Mouse (Mus musculus): Measurements from ENCODE around the gene Syt17. TPM values are rescaled to one million over a fixed set of nuclear protein-coding genes. Genes with fewer than 3 reads are reported as not detected.

Syt17 gene
- polyA plus RNA-seq, 1 experiment from 2014 or later, result 13.6 TPM

GRCm38 (mm10) chr7:118369705-118370104, 78.3 kb downstream of the Syt17 start:
- DNase-seq (ENCODE audit: low spot score) (no peak), ATAC-seq (replicated peaks; ENCODE audit: low FRiP score, low read depth) (no peak)
- Histone ChIP-seq H3K4me1 (replicated peaks; ENCODE audit: insufficient read depth, low read length) (peaks cover 3% of the 10 kb centered on the region; the same call in 1 of the 2 replicates), H3K4me2 (ENCODE audit: low read length) (no peak overlapping the region), H3K27ac (no peak overlapping the region), H3K36me3 (ENCODE audit: insufficient read depth, low read length) (no peaks in the 10 kb centered on the region), H3K9me3 (replicated peaks; ENCODE audit: low read length) (no peaks in the 10 kb centered on the region), H3K4me3 (replicated peaks; ENCODE audit: low read depth, low read length) (no peak overlapping the region), H3K9ac (ENCODE audit: low read depth, low read length) (no peak overlapping the region), H3K27me3 (ENCODE audit: insufficient read depth, low read length) (no peaks in the 10 kb centered on the region)
- TF ChIP-seq CTCF (IDR thresholded peaks at IDR 0.05; ENCODE audit: low read depth), result no peak
- 38% methylated on average over 2 of the region's 2 CpGs for WGBS

GRCm38 (mm10) chr7:118365902-118366301, 82.1 kb downstream of the Syt17 start:
- Histone ChIP-seq H3K36me3 (ENCODE audit: insufficient read depth, low read length) (no peaks in the 10 kb centered on the region), H3K9ac (ENCODE audit: low read depth, low read length) (no peak overlapping the region), H3K27ac (no peak overlapping the region), H3K4me2 (ENCODE audit: low read length) (no peak overlapping the region), H3K4me3 (replicated peaks; ENCODE audit: low read depth, low read length) (no peak overlapping the region), H3K9me3 (replicated peaks; ENCODE audit: low read length) (no peaks in the 10 kb centered on the region), H3K27me3 (ENCODE audit: insufficient read depth, low read length) (no peaks in the 10 kb centered on the region), H3K4me1 (replicated peaks; ENCODE audit: insufficient read depth, low read length) (peaks cover 5% of the 10 kb centered on the region; the same call in 1 of the 2 replicates)
- WGBS, result 90% methylated on average over 3 of the region's 3 CpGs
- no peak for TF ChIP-seq CTCF (IDR thresholded peaks at IDR 0.05; ENCODE audit: low read depth)
- no peak for ATAC-seq (replicated peaks; ENCODE audit: low FRiP score, low read depth)
- DNase-seq (ENCODE audit: low spot score), result no peak

GRCm38 (mm10) chr7:118365251-118365650, 82.8 kb downstream of the Syt17 start:
- DNase-seq (ENCODE audit: low spot score), result no peak

GRCm38 (mm10) chr7:118364353-118365007, 83.5 kb downstream of the Syt17 start:
- Histone ChIP-seq H3K27ac (peak overlapping the region; percentile 75), H3K27me3 (ENCODE audit: insufficient read depth, low read length) (no peaks in the 10 kb centered on the region), H3K4me2 (ENCODE audit: low read length) (no peak overlapping the region), H3K9me3 (replicated peaks; ENCODE audit: low read length) (no peaks in the 10 kb centered on the region), H3K4me3 (replicated peaks; ENCODE audit: low read depth, low read length) (no peak overlapping the region), H3K9ac (ENCODE audit: low read depth, low read length) (no peak overlapping the region), H3K4me1 (replicated peaks; ENCODE audit: insufficient read depth, low read length) (peaks cover 5% of the 10 kb centered on the region; the same call in 1 of the 2 replicates), H3K36me3 (ENCODE audit: insufficient read depth, low read length) (no peaks in the 10 kb centered on the region)
- ATAC-seq (replicated peaks; ENCODE audit: low FRiP score, low read depth) (no peak; the same call in 1 of the 2 replicates), DNase-seq (ENCODE audit: low spot score) (peak; percentile 14)
- peak; percentile 56 for TF ChIP-seq CTCF (IDR thresholded peaks at IDR 0.05; ENCODE audit: low read depth)
- 30% methylated on average over 7 of the region's 7 CpGs for WGBS

More at GRCm38 (mm10) chr7:118365251-118365650, 82.8 kb downstream of the Syt17 start:
- TF ChIP-seq CTCF (IDR thresholded peaks at IDR 0.05; ENCODE audit: low read depth), result no peak
- Histone ChIP-seq H3K36me3 (ENCODE audit: insufficient read depth, low read length) (no peaks in the 10 kb centered on the region), H3K9ac (ENCODE audit: low read depth, low read length) (no peak overlapping the region), H3K9me3 (replicated peaks; ENCODE audit: low read length) (no peaks in the 10 kb centered on the region), H3K4me2 (ENCODE audit: low read length) (no peak overlapping the region), H3K4me1 (replicated peaks; ENCODE audit: insufficient read depth, low read length) (peaks cover 5% of the 10 kb centered on the region; the same call in 1 of the 2 replicates), H3K4me3 (replicated peaks; ENCODE audit: low read depth, low read length) (no peak overlapping the region), H3K27me3 (ENCODE audit: insufficient read depth, low read length) (no peaks in the 10 kb centered on the region), H3K27ac (peak overlapping the region; percentile 75)
- no peak for ATAC-seq (replicated peaks; ENCODE audit: low FRiP score, low read depth)
- 54% methylated on average over 6 of the region's 6 CpGs for WGBS

- H3K27me3 ChIP-seq (ENCODE audit: insufficient read depth, low read length), result no peaks in the 10 kb centered on the region
- H3K4me1 ChIP-seq (replicated peaks; ENCODE audit: insufficient read depth, low read length), result peaks cover 5% of the 10 kb centered on the region; the same call in 1 of the 2 replicates
- ATAC-seq (replicated peaks; ENCODE audit: low FRiP score, low read depth) (peak; percentile 41; the same call in 1 of the 2 replicates), DNase-seq (ENCODE audit: low spot score) (no peak)
- H3K36me3 ChIP-seq (ENCODE audit: insufficient read depth, low read length), result no peaks in the 10 kb centered on the region
- no peak overlapping the region for H3K4me2 ChIP-seq (ENCODE audit: low read length)
- no peak overlapping the region for H3K9ac ChIP-seq (ENCODE audit: low read depth, low read length)
- H3K27ac ChIP-seq, result peak overlapping the region; percentile 50
- 63% methylated on average over 6 of the region's 6 CpGs for WGBS
- no peak for TF ChIP-seq CTCF (IDR thresholded peaks at IDR 0.05; ENCODE audit: low read depth)
- H3K9me3 ChIP-seq (replicated peaks; ENCODE audit: low read length), result no peaks in the 10 kb centered on the region
- H3K4me3 ChIP-seq (replicated peaks; ENCODE audit: low read depth, low read length), result no peak overlapping the region
These were observed 84.3 kb downstream of the Syt17 start for GRCm38 (mm10) chr7:118363587-118364233.

GRCm38 (mm10) chr7:118362931-118363330, 85.1 kb downstream of the Syt17 start:
- 63% methylated on average over 1 of the region's 1 CpGs for WGBS
- no peak overlapping the region for H3K4me2 ChIP-seq (ENCODE audit: low read length)

More at GRCm38 (mm10) chr7:118362931-118363330, 85.1 kb downstream of the Syt17 start:
- no peaks in the 10 kb centered on the region for H3K27me3 ChIP-seq (ENCODE audit: insufficient read depth, low read length)
- no peak for DNase-seq (ENCODE audit: low spot score)
- no peak overlapping the region for H3K4me3 ChIP-seq (replicated peaks; ENCODE audit: low read depth, low read length)
- H3K9ac ChIP-seq (ENCODE audit: low read depth, low read length), result no peak overlapping the region
- H3K36me3 ChIP-seq (ENCODE audit: insufficient read depth, low read length), result no peaks in the 10 kb centered on the region
- peaks cover 5% of the 10 kb centered on the region; the same call in 1 of the 2 replicates for H3K4me1 ChIP-seq (replicated peaks; ENCODE audit: insufficient read depth, low read length)
- TF ChIP-seq CTCF (IDR thresholded peaks at IDR 0.05; ENCODE audit: low read depth), result no peak
- ATAC-seq (replicated peaks; ENCODE audit: low FRiP score, low read depth), result no peak
- no peaks in the 10 kb centered on the region for H3K9me3 ChIP-seq (replicated peaks; ENCODE audit: low read length)
- H3K27ac ChIP-seq, result no peak overlapping the region
